Mouse (Mus musculus): ENCODE measurements around the gene Tmub1.

DNA sequence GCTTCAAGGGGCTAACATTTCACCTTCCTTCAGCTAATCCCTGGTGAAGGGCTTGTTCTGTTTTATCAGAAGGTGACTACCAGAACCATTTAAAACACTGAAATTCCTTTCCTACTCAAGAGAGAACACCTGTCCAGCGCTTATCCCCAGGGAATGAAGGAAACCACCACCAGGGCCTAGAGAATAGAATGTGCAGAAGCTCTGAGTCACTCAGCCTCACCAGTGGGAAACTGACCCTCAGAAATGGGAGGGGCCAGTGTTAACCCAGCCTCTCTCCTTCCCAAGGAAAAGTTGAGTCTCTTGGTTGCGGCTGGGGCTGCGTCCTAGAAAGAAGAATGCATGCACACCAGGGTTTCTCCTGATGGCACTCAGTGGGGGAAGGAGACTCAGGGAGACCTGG is 7.4 kb upstream of the Tmub1 start:
- TF ChIP-seq CTCF (conservative IDR thresholded peaks at IDR 0.05; ENCODE audit: low read length), result no peak
- no peak for TF ChIP-seq POU5F1 (IDR thresholded peaks at IDR 0.05; ENCODE audit: borderline replicate concordance, low read length)
